Mouse (Mus musculus) G1E-ER4 (cell line): ENCODE results near the gene H1f0. TPM values are rescaled to one million over a fixed set of nuclear protein-coding genes. Genes with fewer than 3 reads are reported as not detected.

Source experiments
- GATA1 ChIP-seq: IDR thresholded peaks from one replicate; pipeline ENCODE4 v1.8.0; 2012; ENCODE audit warnings: low read length, inconsistent platforms
- polyA plus RNA-seq: library from polyadenylated mRNA; stranded (reverse); fragments of >175 nt; gene quantifications from 2 replicates; pipeline ENCODE4 v1.2.3, GENCODE M21; 2012

Gene H1f0
- polyA plus RNA-seq, 1 experiment, result not detected

- no peak for TF ChIP-seq GATA1
These were observed 2.5 kb upstream of the H1f0 start for GRCm38 (mm10) chr15:79025687-79026308.

GRCm38 (mm10) chr15:79026511-79027290, 1.5 kb upstream of the H1f0 start:
- TF ChIP-seq GATA1, result no peak

- no peak for TF ChIP-seq GATA1
These were observed 702 bp upstream of the H1f0 start for GRCm38 (mm10) chr15:79027291-79028205.

- TF ChIP-seq GATA1, result no peak
These were observed 704 bp downstream of the H1f0 start for GRCm38 (mm10) chr15:79028823-79029484.

- no peak for TF ChIP-seq GATA1
These were observed 1.4 kb downstream of the H1f0 start for GRCm38 (mm10) chr15:79029519-79030241.

GRCm38 (mm10) chr15:79030551-79031435, 2.5 kb downstream of the H1f0 start:
- TF ChIP-seq GATA1, result no peak

- TF ChIP-seq GATA1, result no peak
These were observed 9.7 kb downstream of the H1f0 start for GRCm38 (mm10) chr15:79037913-79038328.

GRCm38 (mm10) chr15:79038331-79038730, 10.1 kb downstream of the H1f0 start:
- no peak for TF ChIP-seq GATA1

GRCm38 (mm10) chr15:79038853-79039252, 10.6 kb downstream of the H1f0 start:
- no peak for TF ChIP-seq GATA1

- TF ChIP-seq GATA1, result no peak
These were observed 12.5 kb downstream of the H1f0 start for GRCm38 (mm10) chr15:79040501-79041416.

GRCm38 (mm10) chr15:79041585-79041984, 13.3 kb downstream of the H1f0 start, which contains the start of gene Galr3:
Galr3 (plus strand) TSS chr15:79041885.
- no peak for TF ChIP-seq GATA1

GRCm38 (mm10) chr15:79042721-79043491, 14.7 kb downstream of the H1f0 start:
- TF ChIP-seq GATA1, result no peak
